ENCODE assay signal across 9 mouse cellular contexts in genomic region chr7:101820295-101821030, GRCm38 (mm10). TPM values are rescaled to one million over a fixed set of nuclear protein-coding genes. Genes with fewer than 3 reads are reported as not detected.
A peak's percentile ranks its signal among the peaks of the same experiment; 100 is the strongest.
DNase-seq lines count a peak whose midpoint lies in the region; ATAC-seq and TF ChIP-seq lines count a peak whose summit lies in the region.
"Had no signal": no experiment of that assay in that cellular context is flagged by ENCODE, and none has a peak within 500 bp of the region (broad histone marks: within the 10 kb centered on the region; RNA-seq: fewer than 3 reads in every experiment).

No protein-coding gene starts in this region.

- DNase-seq in gastrocnemius, postnatal 10 days: peak; percentile 38
- no peak for DNase-seq in gastrocnemius, postnatal 4 days (ENCODE audit: low spot score in 2 of 2)
- DNase-seq in forebrain, embryonic 14.5 days (ENCODE audit: low spot score): peak; percentile 45
- DNase-seq in liver, postnatal 0 days: no peak
- DNase-seq in urinary bladder, adult 2 months (ENCODE audit: low spot score): no peak
- no peak for DNase-seq in cerebellum, adult 11 months

- no peak for TF ChIP-seq CTCF in ES-Bruce4 (IDR thresholded peaks at IDR 0.05; ENCODE audit: low read depth, low read length)
- no peak for TF ChIP-seq CTCF in liver, postnatal 0 days (IDR thresholded peaks at IDR 0.05; ENCODE audit: low read depth)

- H3K9me3 ChIP-seq in ES-Bruce4 (replicated peaks; ENCODE audit: control insufficient read depth, insufficient read depth, low read length, poor library complexity, severe bottlenecking): no peaks in the 10 kb centered on the region
- no peaks in the 10 kb centered on the region for H3K9me3 ChIP-seq in forebrain, embryonic 14.5 days (replicated peaks; ENCODE audit: control insufficient read depth, low read length)
- H3K9me3 ChIP-seq in liver, postnatal 0 days (ENCODE audit: low read length): no peaks in the 10 kb centered on the region

- H3K4me1 ChIP-seq in ES-Bruce4 (ENCODE audit: control insufficient read depth, insufficient read depth, low read length): peaks cover 3% of the 10 kb centered on the region
- peaks cover 5% of the 10 kb centered on the region; the same call in 1 of the 2 replicates for H3K4me1 ChIP-seq in forebrain, embryonic 14.5 days (ENCODE audit: control insufficient read depth, insufficient read depth, low read length)
- peaks cover 13% of the 10 kb centered on the region for H3K4me1 ChIP-seq in liver, postnatal 0 days (ENCODE audit: insufficient read depth)

- H3K27me3 ChIP-seq in ES-Bruce4 (ENCODE audit: control insufficient read depth, insufficient read depth, low read length, poor library complexity, severe bottlenecking): no peaks in the 10 kb centered on the region; the same call in 1 of the 2 replicates
- H3K27me3 ChIP-seq in forebrain, embryonic 14.5 days (replicated peaks; ENCODE audit: control insufficient read depth, insufficient read depth, low read length): peaks cover 58% of the 10 kb centered on the region
- peaks cover 74% of the 10 kb centered on the region for H3K27me3 ChIP-seq in liver, postnatal 0 days (ENCODE audit: insufficient read depth, low read length)

- 3% methylated on average over 35 of the region's 35 CpGs for WGBS in forebrain, embryonic 14.5 days
- 3% methylated on average over 35 of the region's 35 CpGs for WGBS in liver, postnatal 0 days (ENCODE audit: insufficient replicate concordance)

- H3K36me3 ChIP-seq in ES-Bruce4 (ENCODE audit: control insufficient read depth, insufficient read depth, low read length, poor library complexity, severe bottlenecking): peaks cover 10% of the 10 kb centered on the region
- H3K36me3 ChIP-seq in forebrain, embryonic 14.5 days (ENCODE audit: control insufficient read depth, insufficient read depth, low read length): peaks cover 18% of the 10 kb centered on the region; the same call in 1 of the 2 replicates
- H3K36me3 ChIP-seq in liver, postnatal 0 days (replicated peaks; ENCODE audit: insufficient read depth, low read length): 0 out of 2 replicates have a peak, but pooled peaks cover 3% of the 10 kb centered on the region

- no peak for TF ChIP-seq POLR2A in ES-Bruce4 (IDR thresholded peaks at IDR 0.05; ENCODE audit: insufficient read depth, low read length)

- H3K27ac ChIP-seq in ES-Bruce4 (ENCODE audit: insufficient read depth, low read length): no peak overlapping the region
- no peak overlapping the region for H3K27ac ChIP-seq in forebrain, embryonic 14.5 days (ENCODE audit: low read depth, low read length)
- H3K27ac ChIP-seq in liver, postnatal 0 days (ENCODE audit: low read depth): no peak overlapping the region

- 0 out of 2 replicates have a peak, but pooled peaks have one; percentile 26 for TF ChIP-seq EP300 in ES-Bruce4 (IDR thresholded peaks at IDR 0.05; ENCODE audit: insufficient read depth, low read depth, low read length)
- TF ChIP-seq EP300 in liver, postnatal 0 days (IDR thresholded peaks at IDR 0.05; ENCODE audit: low read depth): no peak

- H3K4me3 ChIP-seq in ES-Bruce4 (ENCODE audit: low read depth, low read length): peak overlapping the region; percentile 43
- peak overlapping the region; percentile 35 for H3K4me3 ChIP-seq in forebrain, embryonic 14.5 days (ENCODE audit: low read depth, low read length)
- no peak overlapping the region for H3K4me3 ChIP-seq in liver, postnatal 0 days (ENCODE audit: low read depth, low read length)

- ATAC-seq in forebrain, embryonic 14.5 days: no peak
- ATAC-seq in liver, postnatal 0 days: no peak
- ATAC-seq in granulocyte monocyte progenitor cell, adult 5-6 weeks (replicated peaks; ENCODE audit: poor library complexity, severe bottlenecking): no peak

- H3K4me2 ChIP-seq in forebrain, embryonic 14.5 days (ENCODE audit: low read length): peak overlapping the region; percentile 63
- peak overlapping the region; percentile 45; the same call in 1 of the 2 replicates for H3K4me2 ChIP-seq in liver, postnatal 0 days (ENCODE audit: low read depth, low read length)

- H3K9ac ChIP-seq in ES-Bruce4 (ENCODE audit: low read depth, poor library complexity, severe bottlenecking): peak overlapping the region; percentile 86
- H3K9ac ChIP-seq in forebrain, embryonic 14.5 days (ENCODE audit: low read length): no peak overlapping the region
- no peak overlapping the region for H3K9ac ChIP-seq in liver, postnatal 0 days (replicated peaks)

RNA-seq across cellular contexts. Expression of gene Phox2a, which starts 2.4 kb away (rescaled TPM):
- under 1 TPM in 1 of 2 experiments, not detected in 1; 0.14 TPM for total RNA-seq in gastrocnemius, postnatal 10 days (2021)
- under 1 TPM; 0.26 to 0.27 TPM for total RNA-seq in gastrocnemius, postnatal 4 days (2021)
- 6.5 and 9.6 TPM in 2 replicates for polyA plus RNA-seq in ES-Bruce4 (2011; ENCODE audit: insufficient read depth, insufficient read length, low read depth, missing spikeins)
- not detected in 2 replicates for polyA plus RNA-seq in forebrain, embryonic 14.5 days (2014; fragmentation: Nextera tagmentation; extraction: Ambion mirVana)
- not detected in 2 replicates for polyA plus RNA-seq in liver, postnatal 0 days (2015; fragmentation: Nextera tagmentation; extraction: Ambion mirVana)
- 0.09 and 0.14 TPM in 2 replicates for polyA plus RNA-seq in urinary bladder, adult 2 months (2012; rRNA removed)
- not detected in 2 replicates for total RNA-seq in granulocyte monocyte progenitor cell, adult 5-6 weeks (2014; fragmentation: Nextera tagmentation)
- not detected in 2 replicates for total RNA-seq in granulocyte monocyte progenitor cell, adult 5-6 weeks (2017)
- total RNA-seq: hematopoietic stem cell, adult 5-6 weeks had no signal

RNA-seq across cellular contexts. Expression of gene Inppl1, which starts 17.6 kb away (rescaled TPM):
- total RNA-seq in gastrocnemius, postnatal 10 days (2021): 10 to 100 TPM; 76.2 to 89.2 TPM
- 100 to 1,000 TPM in 1 of 2 experiments, 10 to 100 TPM in 1; 95.1 to 101 TPM for total RNA-seq in gastrocnemius, postnatal 4 days (2021)
- 64.0 and 67.9 TPM in 2 replicates for polyA plus RNA-seq in ES-Bruce4 (2011; ENCODE audit: insufficient read depth, insufficient read length, low read depth, missing spikeins)
- 8.2 and 15.3 TPM in 2 replicates for polyA plus RNA-seq in forebrain, embryonic 14.5 days (2014; fragmentation: Nextera tagmentation; extraction: Ambion mirVana)
- 5.0 TPM in 2 replicates for polyA plus RNA-seq in liver, postnatal 0 days (2015; fragmentation: Nextera tagmentation; extraction: Ambion mirVana)
- polyA plus RNA-seq in urinary bladder, adult 2 months (2012; rRNA removed): 54.1 and 59.0 TPM in 2 replicates
- total RNA-seq in granulocyte monocyte progenitor cell, adult 5-6 weeks (2014; fragmentation: Nextera tagmentation): 2.0 and 6.5 TPM in 2 replicates
- 7.5 and 11.7 TPM in 2 replicates for total RNA-seq in granulocyte monocyte progenitor cell, adult 5-6 weeks (2017)

RNA-seq across cellular contexts. Expression of gene Folr2, which starts 36.5 kb away (rescaled TPM):
- total RNA-seq in gastrocnemius, postnatal 10 days (2021): 1 to 10 TPM; 4.2 to 6.0 TPM
- total RNA-seq in gastrocnemius, postnatal 4 days (2021): 1 to 10 TPM; 6.4 to 9.1 TPM
- polyA plus RNA-seq in ES-Bruce4 (2011; ENCODE audit: insufficient read depth, insufficient read length, low read depth, missing spikeins): 1.2 TPM in 2 replicates
- polyA plus RNA-seq in forebrain, embryonic 14.5 days (2014; fragmentation: Nextera tagmentation; extraction: Ambion mirVana): 1.1 and 1.8 TPM in 2 replicates
- polyA plus RNA-seq in liver, postnatal 0 days (2015; fragmentation: Nextera tagmentation; extraction: Ambion mirVana): 8.2 and 9.0 TPM in 2 replicates
- polyA plus RNA-seq in urinary bladder, adult 2 months (2012; rRNA removed): 63.8 and 99.3 TPM in 2 replicates
- total RNA-seq in granulocyte monocyte progenitor cell, adult 5-6 weeks (2014; fragmentation: Nextera tagmentation): not detected in 2 replicates
- not detected in 2 replicates for total RNA-seq in granulocyte monocyte progenitor cell, adult 5-6 weeks (2017)
- total RNA-seq: hematopoietic stem cell, adult 5-6 weeks had no signal

RNA-seq across cellular contexts. Expression of gene Anapc15, which starts 43.1 kb away (rescaled TPM):
- 10 to 100 TPM; 23.1 to 23.8 TPM for total RNA-seq in gastrocnemius, postnatal 10 days (2021)
- total RNA-seq in gastrocnemius, postnatal 4 days (2021): 10 to 100 TPM; 21.4 to 24.4 TPM
- 70.7 and 96.2 TPM in 2 replicates for polyA plus RNA-seq in ES-Bruce4 (2011; ENCODE audit: insufficient read depth, insufficient read length, low read depth, missing spikeins)
- 75.0 and 87.6 TPM in 2 replicates for polyA plus RNA-seq in forebrain, embryonic 14.5 days (2014; fragmentation: Nextera tagmentation; extraction: Ambion mirVana)
- polyA plus RNA-seq in liver, postnatal 0 days (2015; fragmentation: Nextera tagmentation; extraction: Ambion mirVana): 23.8 and 28.5 TPM in 2 replicates
- polyA plus RNA-seq in urinary bladder, adult 2 months (2012; rRNA removed): 41.6 and 47.8 TPM in 2 replicates
- total RNA-seq in granulocyte monocyte progenitor cell, adult 5-6 weeks (2014; fragmentation: Nextera tagmentation): 111 and 144 TPM in 2 replicates
- total RNA-seq in granulocyte monocyte progenitor cell, adult 5-6 weeks (2017): 80.1 and 145 TPM in 2 replicates

RNA-seq across cellular contexts. Expression of gene Folr1, which starts 50.1 kb away (rescaled TPM):
- 1 to 10 TPM; 1.7 to 2.4 TPM for total RNA-seq in gastrocnemius, postnatal 10 days (2021)
- total RNA-seq in gastrocnemius, postnatal 4 days (2021): 1 to 10 TPM; 1.1 to 1.6 TPM
- 54.6 and 59.8 TPM in 2 replicates for polyA plus RNA-seq in ES-Bruce4 (2011; ENCODE audit: insufficient read depth, insufficient read length, low read depth, missing spikeins)
- polyA plus RNA-seq in forebrain, embryonic 14.5 days (2014; fragmentation: Nextera tagmentation; extraction: Ambion mirVana): 26.1 and 30.6 TPM in 2 replicates
- polyA plus RNA-seq in liver, postnatal 0 days (2015; fragmentation: Nextera tagmentation; extraction: Ambion mirVana): 0.63 and 0.92 TPM in 2 replicates
- 0.72 and 2.7 TPM in 2 replicates for polyA plus RNA-seq in urinary bladder, adult 2 months (2012; rRNA removed)
- total RNA-seq in granulocyte monocyte progenitor cell, adult 5-6 weeks (2014; fragmentation: Nextera tagmentation): not detected in 2 replicates
- total RNA-seq in granulocyte monocyte progenitor cell, adult 5-6 weeks (2017): not detected in 2 replicates
- total RNA-seq: hematopoietic stem cell, adult 5-6 weeks had no signal

Comparison
In these comparisons a context has a peak if more than half of its experiments do, and no peak if none do; other contexts are left out.
1. DNase-seq: peak in gastrocnemius, postnatal 10 days (single experiment) and forebrain, embryonic 14.5 days (single experiment); none in gastrocnemius, postnatal 4 days (0 of 2), liver, postnatal 0 days (single experiment), urinary bladder, adult 2 months (single experiment) and cerebellum, adult 11 months (single experiment).